Mouse (Mus musculus) hindbrain, embryonic 15.5 days (tissue): ENCODE data around the gene Ptbp1. TPM values are rescaled to one million over a fixed set of nuclear protein-coding genes. Genes with fewer than 3 reads are reported as not detected.

Experiments
- ATAC-seq: fragments of 200-750 bp; cut with Nextera tagmentation; 2 replicates; pipeline ENCODE4 v1.8.0; 2017; ENCODE audit warnings: low read depth, moderate number of reproducible peaks, moderate TSS enrichment; ENCODE audit not compliant: low FRiP score
- H3K27ac ChIP-seq: fragments of 300-500 bp; sonication (generic); replicated peaks from 2 replicates; pipeline ENCODE4 v1.5.1; 2015; ENCODE audit warnings: mild to moderate bottlenecking, inconsistent platforms
- H3K27me3 ChIP-seq: fragments of 300-500 bp; sonication (generic); 2 replicates; pipeline ENCODE4 v1.6.1; 2015; ENCODE audit warnings: control low read depth, inconsistent platforms
- H3K36me3 ChIP-seq: fragments of 300-500 bp; sonication (generic); 2 replicates; pipeline ENCODE4 v1.6.1; 2015; ENCODE audit warnings: control low read depth, inconsistent platforms
- H3K4me1 ChIP-seq: fragments of 300-500 bp; sonication (generic); replicated peaks from 2 replicates; pipeline ENCODE4 v1.6.1; 2015; ENCODE audit warnings: control low read depth, inconsistent platforms
- H3K4me2 ChIP-seq: fragments of 300-500 bp; sonication (generic); 2 replicates; pipeline ENCODE4 v1.6.1; 2015; ENCODE audit warnings: moderate library complexity, mild to moderate bottlenecking, inconsistent platforms
- H3K4me3 ChIP-seq: fragments of 300-500 bp; sonication (generic); 2 replicates; pipeline ENCODE4 v1.5.1; 2015; ENCODE audit warnings: mild to moderate bottlenecking, inconsistent platforms
- H3K9ac ChIP-seq: fragments of 300-500 bp; sonication (generic); 2 replicates; pipeline ENCODE4 v1.6.1; 2015; ENCODE audit warnings: inconsistent platforms
- H3K9me3 ChIP-seq: fragments of 300-500 bp; sonication (generic); 2 replicates; pipeline ENCODE4 v1.6.1; 2016; ENCODE audit warnings: control low read depth, inconsistent platforms
- WGBS: fragments of 180-500 bp; shearing (Covaris S2); methylation state at CpG from one replicate; pipeline ENCODE4 v1.1.7; 2015; 5-methylcytosine and 5-hydroxymethylcytosine counted together
- polyA plus RNA-seq: library from polyadenylated mRNA; unstranded; fragments of >200 nt; fragmentation: Nextera tagmentation; extraction: Ambion mirVana; gene quantifications from 2 replicates; pipeline ENCODE4 v1.2.1, GENCODE M21; 2015

The Ptbp1 gene
- 74.8 and 77.1 TPM in 2 replicates for polyA plus RNA-seq

GRCm38 (mm10) chr10:79853860-79854795 lies at the start of gene Ptbp1:
Gene Ptbp1 (plus strand): TSS chr10:79854427.
- ATAC-seq: peak; percentile 95
- no peaks in the 10 kb centered on the region for H3K9me3 ChIP-seq
- H3K36me3 ChIP-seq: peaks cover 2% of the 10 kb centered on the region
- H3K27me3 ChIP-seq: no peaks in the 10 kb centered on the region
- H3K4me1 ChIP-seq: peaks cover 73% of the 10 kb centered on the region
- peak within 1 kb of the TSS; percentile 99 for H3K27ac ChIP-seq
- under 1% methylated on average over 74 of the region's 75 CpGs for WGBS
- peak within 1 kb of the TSS; percentile 90 for H3K4me2 ChIP-seq
- peak within 1 kb of the TSS; percentile 82 for H3K4me3 ChIP-seq
- peak within 1 kb of the TSS; percentile 92 for H3K9ac ChIP-seq

GRCm38 (mm10) chr10:79805636-79806035 lies 48.6 kb upstream of the Ptbp1 start:
- H3K27me3 ChIP-seq: no peaks in the 10 kb centered on the region
- no peak overlapping the region for H3K27ac ChIP-seq
- ATAC-seq: no peak
- 73% methylated on average over 11 of the region's 11 CpGs for WGBS
- H3K9ac ChIP-seq: no peak overlapping the region
- no peak overlapping the region for H3K4me2 ChIP-seq
- no peak overlapping the region for H3K4me3 ChIP-seq
- peaks cover 62% of the 10 kb centered on the region for H3K4me1 ChIP-seq
- H3K9me3 ChIP-seq: no peaks in the 10 kb centered on the region
- peaks cover 16% of the 10 kb centered on the region for H3K36me3 ChIP-seq

GRCm38 (mm10) chr10:79806331-79806730 lies 47.9 kb upstream of the Ptbp1 start:
- peaks cover 18% of the 10 kb centered on the region for H3K36me3 ChIP-seq
- no peak for ATAC-seq
- no peak overlapping the region for H3K4me3 ChIP-seq
- WGBS: 86% methylated on average over 9 of the region's 9 CpGs
- no peak overlapping the region for H3K27ac ChIP-seq
- no peak overlapping the region for H3K4me2 ChIP-seq
- no peaks in the 10 kb centered on the region for H3K9me3 ChIP-seq
- no peaks in the 10 kb centered on the region for H3K27me3 ChIP-seq
- H3K9ac ChIP-seq: no peak overlapping the region
- H3K4me1 ChIP-seq: peaks cover 56% of the 10 kb centered on the region

GRCm38 (mm10) chr10:79806972-79807371 lies 47.3 kb upstream of the Ptbp1 start:
- ATAC-seq: no peak
- H3K27ac ChIP-seq: no peak overlapping the region
- 85% methylated on average over 10 of the region's 10 CpGs for WGBS

GRCm38 (mm10) chr10:79807826-79808225 lies 46.4 kb upstream of the Ptbp1 start:
- Histone ChIP-seq H3K9me3 (no peaks in the 10 kb centered on the region), H3K36me3 (peaks cover 23% of the 10 kb centered on the region), H3K27ac (0 out of 2 replicates have a peak overlapping the region, but pooled peaks have one; percentile 32), H3K27me3 (no peaks in the 10 kb centered on the region), H3K4me1 (peaks cover 41% of the 10 kb centered on the region), H3K4me2 (no peak overlapping the region), H3K9ac (no peak overlapping the region), H3K4me3 (no peak overlapping the region)
- no peak for ATAC-seq
- 29% methylated on average over 11 of the region's 11 CpGs for WGBS

More at GRCm38 (mm10) chr10:79806972-79807371, 47.3 kb upstream of the Ptbp1 start:
- H3K9me3 ChIP-seq: no peaks in the 10 kb centered on the region
- H3K4me2 ChIP-seq: no peak overlapping the region
- no peaks in the 10 kb centered on the region for H3K27me3 ChIP-seq
- no peak overlapping the region for H3K9ac ChIP-seq
- no peak overlapping the region for H3K4me3 ChIP-seq
- peaks cover 23% of the 10 kb centered on the region for H3K36me3 ChIP-seq
- H3K4me1 ChIP-seq: peaks cover 50% of the 10 kb centered on the region

- WGBS: 85% methylated on average over 11 of the region's 11 CpGs
- no peaks in the 10 kb centered on the region for H3K27me3 ChIP-seq
- H3K27ac ChIP-seq: no peak overlapping the region
- H3K36me3 ChIP-seq: peaks cover 23% of the 10 kb centered on the region
- no peaks in the 10 kb centered on the region for H3K9me3 ChIP-seq
- peaks cover 32% of the 10 kb centered on the region for H3K4me1 ChIP-seq
- no peak overlapping the region for H3K9ac ChIP-seq
- no peak overlapping the region for H3K4me3 ChIP-seq
- no peak overlapping the region for H3K4me2 ChIP-seq
- no peak for ATAC-seq
These were observed 45.5 kb upstream of the Ptbp1 start for GRCm38 (mm10) chr10:79808728-79809127.

GRCm38 (mm10) chr10:79811736-79812637 lies 42.2 kb upstream of the Ptbp1 start:
- Histone ChIP-seq H3K4me2 (no peak overlapping the region), H3K27me3 (no peaks in the 10 kb centered on the region), H3K36me3 (peaks cover 44% of the 10 kb centered on the region), H3K4me3 (no peak overlapping the region), H3K9me3 (no peaks in the 10 kb centered on the region), H3K27ac (no peak overlapping the region), H3K4me1 (0 out of 2 replicates have a peak, but pooled peaks cover 3% of the 10 kb centered on the region), H3K9ac (no peak overlapping the region)
- ATAC-seq: peak; percentile 42; the same call in 1 of the 2 replicates
- 28% methylated on average over 15 of the region's 15 CpGs for WGBS

GRCm38 (mm10) chr10:79814271-79814842 lies 39.9 kb upstream of the Ptbp1 start:
- Histone ChIP-seq H3K4me1 (no peaks in the 10 kb centered on the region), H3K9ac (no peak overlapping the region), H3K27me3 (no peaks in the 10 kb centered on the region), H3K36me3 (peaks cover 48% of the 10 kb centered on the region), H3K27ac (no peak overlapping the region), H3K9me3 (no peaks in the 10 kb centered on the region), H3K4me2 (no peak overlapping the region), H3K4me3 (no peak overlapping the region)
- ATAC-seq: no peak
- 80% methylated on average over 5 of the region's 5 CpGs for whole genome bisulfite sequencing

GRCm38 (mm10) chr10:79815671-79816494 lies 38.3 kb upstream of the Ptbp1 start:
- 86% methylated on average over 12 of the region's 12 CpGs for WGBS
- H3K9me3 ChIP-seq: no peaks in the 10 kb centered on the region
- H3K36me3 ChIP-seq: peaks cover 49% of the 10 kb centered on the region
- H3K9ac ChIP-seq: no peak overlapping the region
- no peak for ATAC-seq
- no peaks in the 10 kb centered on the region for H3K27me3 ChIP-seq
- no peak overlapping the region for H3K4me3 ChIP-seq
- no peaks in the 10 kb centered on the region for H3K4me1 ChIP-seq
- H3K27ac ChIP-seq: no peak overlapping the region
- H3K4me2 ChIP-seq: no peak overlapping the region

- Histone ChIP-seq H3K4me1 (no peaks in the 10 kb centered on the region), H3K4me3 (no peak overlapping the region), H3K9me3 (no peaks in the 10 kb centered on the region), H3K4me2 (no peak overlapping the region), H3K9ac (no peak overlapping the region), H3K27me3 (no peaks in the 10 kb centered on the region), H3K27ac (no peak overlapping the region), H3K36me3 (peaks cover 49% of the 10 kb centered on the region)
- no peak for ATAC-seq
- 84% methylated on average over 2 of the region's 2 CpGs for WGBS
These were observed 37.1 kb upstream of the Ptbp1 start for GRCm38 (mm10) chr10:79817111-79817510.

- Histone ChIP-seq H3K4me1 (peaks cover 3% of the 10 kb centered on the region; the same call in 1 of the 2 replicates), H3K4me3 (no peak overlapping the region), H3K4me2 (no peak overlapping the region), H3K27me3 (no peaks in the 10 kb centered on the region), H3K9ac (no peak overlapping the region), H3K27ac (no peak overlapping the region), H3K9me3 (no peaks in the 10 kb centered on the region), H3K36me3 (peaks cover 49% of the 10 kb centered on the region)
- no peak for ATAC-seq
- 66% methylated on average over 4 of the region's 4 CpGs for WGBS
These were observed 36.0 kb upstream of the Ptbp1 start for GRCm38 (mm10) chr10:79818225-79818624.
